ENCODE assay signal across 9 mouse cellular contexts in genomic region chrX:20862105-20863065, GRCm38 (mm10). TPM values are rescaled to one million over a fixed set of nuclear protein-coding genes. Genes with fewer than 3 reads are reported as not detected.
A peak's percentile ranks its signal among the peaks of the same experiment; 100 is the strongest.
DNase-seq lines count a peak whose midpoint lies in the region; ATAC-seq lines count a peak whose summit lies in the region.
"Had no signal": no experiment of that assay in that cellular context is flagged by ENCODE, and none has a peak within 500 bp of the region (broad histone marks: within the 10 kb centered on the region; RNA-seq: fewer than 3 reads in every experiment).

No protein-coding gene starts in this region.

- H3K9me3 ChIP-seq in embryonic facial prominence, embryonic 14.5 days (ENCODE audit: control insufficient read depth, low read length), result no peaks in the 10 kb centered on the region
- H3K9me3 ChIP-seq: neural tube, embryonic 12.5 days had no signal

- H3K27ac ChIP-seq in embryonic facial prominence, embryonic 14.5 days (replicated peaks; ENCODE audit: low read depth, low read length), result no peak overlapping the region
- H3K27ac ChIP-seq: neural tube, embryonic 12.5 days had no signal

- ATAC-seq in embryonic facial prominence, embryonic 14.5 days (ENCODE audit: low read depth), result 0 out of 2 replicates have a peak, but pooled peaks have one; percentile 19

- 37% methylated on average over 20 of the region's 29 CpGs for WGBS in embryonic facial prominence, embryonic 14.5 days

- H3K27me3 ChIP-seq in embryonic facial prominence, embryonic 14.5 days (replicated peaks; ENCODE audit: control insufficient read depth, insufficient read depth, low read length), result no peaks in the 10 kb centered on the region
- H3K27me3 ChIP-seq: neural tube, embryonic 12.5 days had no signal

- intact Hi-C loops in left cerebral cortex, postnatal 25 days (cut with DNase I), result no loop called here

- H3K9ac ChIP-seq in embryonic facial prominence, embryonic 14.5 days (ENCODE audit: low read depth, low read length), result 0 out of 2 replicates have a peak overlapping the region, but pooled peaks have one; percentile 5
- H3K9ac ChIP-seq: neural tube, embryonic 12.5 days had no signal

- DNase-seq in gastrocnemius, postnatal 10 days, result peak; percentile 30
- DNase-seq in gastrocnemius, adult 8-10 months (ENCODE audit: low spot score in 2 of 2), result no peak
- peak; percentile 42 for DNase-seq in 416B (ENCODE audit: low read depth)
- peak; percentile 7 for DNase-seq in embryonic facial prominence, embryonic 14.5 days (ENCODE audit: low spot score)
- DNase-seq in kidney, postnatal 4 days, result peak; percentile 14 to 34
- DNase-seq in right cerebral cortex, adult 18-20 months, result no peak
- DNase-seq in urinary bladder, postnatal 25 days (ENCODE audit: low spot score), result no peak
- no peak for DNase-seq in left cerebral cortex, postnatal 25 days (ENCODE audit: low spot score in 2 of 2)

- H3K4me2 ChIP-seq in embryonic facial prominence, embryonic 14.5 days (ENCODE audit: low read depth, low read length), result 0 out of 2 replicates have a peak overlapping the region, but pooled peaks have one; percentile 7
- H3K4me2 ChIP-seq: neural tube, embryonic 12.5 days had no signal

- H3K4me3 ChIP-seq in embryonic facial prominence, embryonic 14.5 days (ENCODE audit: low read depth, low read length), result no peak overlapping the region
- H3K4me3 ChIP-seq: neural tube, embryonic 12.5 days had no signal

- H3K4me1 ChIP-seq in embryonic facial prominence, embryonic 14.5 days (ENCODE audit: control insufficient read depth, insufficient read depth, low read length), result peaks cover 8% of the 10 kb centered on the region; the same call in 1 of the 2 replicates
- H3K4me1 ChIP-seq: neural tube, embryonic 12.5 days had no signal

- peaks cover 10% of the 10 kb centered on the region for H3K36me3 ChIP-seq in embryonic facial prominence, embryonic 14.5 days (ENCODE audit: control insufficient read depth, insufficient read depth, low read length)

RNA-seq across cellular contexts. Expression of gene Timp1, which starts 7.6 kb away (rescaled TPM):
- total RNA-seq in gastrocnemius, postnatal 10 days (2021), result 10 to 100 TPM in 1 of 2 experiments, 1 to 10 TPM in 1; 7.9 to 22.1 TPM
- total RNA-seq in gastrocnemius, adult 8-10 months (2022), result under 1 TPM in 3 of 4 experiments, not detected in 1; 0.36 to 0.99 (median 0.59) TPM
- polyA plus RNA-seq in embryonic facial prominence, embryonic 14.5 days (2014; fragmentation: Nextera tagmentation; extraction: Ambion mirVana), result 60.4 and 62.8 TPM in 2 replicates
- total RNA-seq in left cerebral cortex, postnatal 25 days (2021), result under 1 TPM; 0.55 to 0.60 TPM

RNA-seq across cellular contexts. Expression of gene Syn1, which starts 58.4 kb away (rescaled TPM):
- total RNA-seq in gastrocnemius, postnatal 10 days (2021), result 1 to 10 TPM in 1 of 2 experiments, under 1 TPM in 1; 0.56 to 1.1 TPM
- total RNA-seq in gastrocnemius, adult 8-10 months (2022), result under 1 TPM in 1 of 4 experiments, not detected in 3; 0.10 TPM
- polyA plus RNA-seq in embryonic facial prominence, embryonic 14.5 days (2014; fragmentation: Nextera tagmentation; extraction: Ambion mirVana), result 4.5 and 5.2 TPM in 2 replicates
- total RNA-seq in left cerebral cortex, postnatal 25 days (2021), result 100 to 1,000 TPM; 552 to 567 TPM

Comparison
In these comparisons a context has a peak if more than half of its experiments do, and no peak if none do; other contexts are left out.
1. DNase-seq: peak in gastrocnemius, postnatal 10 days (single experiment), 416B (single experiment), embryonic facial prominence, embryonic 14.5 days (single experiment) and kidney, postnatal 4 days (2 of 2); none in gastrocnemius, adult 8-10 months (0 of 2), right cerebral cortex, adult 18-20 months (single experiment), urinary bladder, postnatal 25 days (single experiment) and left cerebral cortex, postnatal 25 days (0 of 2).
2. RNA of gene Timp1, which starts 7.6 kb away (total RNA-seq): 7.9 to 22.1 TPM in gastrocnemius, postnatal 10 days; 0.55 to 0.60 TPM in left cerebral cortex, postnatal 25 days and 0.36 to 0.99 TPM in gastrocnemius, adult 8-10 months; every median in the first group is over 4 times any median in the second.
3. RNA of gene Syn1, which starts 58.4 kb away (total RNA-seq): 552 to 567 TPM in left cerebral cortex, postnatal 25 days; 0.56 to 1.1 TPM in gastrocnemius, postnatal 10 days and 0.10 TPM in gastrocnemius, adult 8-10 months; every median in the first group is over 100 times any median in the second.